Mouse (Mus musculus) heart, adult 2 months (tissue): Measurements from ENCODE around the gene Fau. TPM values are rescaled to one million over a fixed set of nuclear protein-coding genes. Genes with fewer than 3 reads are reported as not detected.

Experiments
- DNase-seq, 2 experiments: peaks; one replicate each; pipeline ENCODE4 v3.0.0; 2021
- H3K27ac ChIP-seq: fragments of 200-600 bp; 2 replicates; pipeline ENCODE4 v1.8.1; 2022
- H3K27me3 ChIP-seq: fragments of 200-500 bp; 2 replicates; pipeline ENCODE4 v1.6.1; 2012; ENCODE audit warnings: mild to moderate bottlenecking, low read length, inconsistent platforms, mixed read lengths; ENCODE audit not compliant: control insufficient read depth, insufficient read depth
- H3K36me3 ChIP-seq: fragments of 200-500 bp; 2 replicates; pipeline ENCODE4 v1.6.1; 2012; ENCODE audit warnings: low read length, inconsistent platforms; ENCODE audit not compliant: control insufficient read depth, insufficient read depth
- H3K4me1 ChIP-seq: fragments of 200-500 bp; 2 replicates; pipeline ENCODE4 v1.6.1; 2011; ENCODE audit warnings: low read length; ENCODE audit not compliant: control insufficient read depth, insufficient read depth
- H3K4me3 ChIP-seq: fragments of 200-600 bp; 2 replicates; pipeline ENCODE4 v1.8.1; 2022
- H3K79me2 ChIP-seq: fragments of 200-500 bp; replicated peaks from 2 replicates; pipeline ENCODE4 v1.6.1; 2012; ENCODE audit warnings: mild to moderate bottlenecking, inconsistent platforms, low read length, moderate library complexity, mixed read lengths; ENCODE audit not compliant: control insufficient read depth, insufficient read depth
- H3K9ac ChIP-seq: fragments of 200-500 bp; 2 replicates; pipeline ENCODE4 v1.6.1; 2012; ENCODE audit warnings: low read depth, mild to moderate bottlenecking, control low read depth, inconsistent platforms, low read length, mixed read lengths
- CTCF ChIP-seq: fragments of 200-600 bp; IDR thresholded peaks from 2 replicates; pipeline ENCODE4 v1.8.1; 2022; ENCODE audit warnings: antibody characterized with exemption, mild to moderate bottlenecking, moderate library complexity
- EP300 ChIP-seq: fragments of 200-500 bp; IDR thresholded peaks from 2 replicates; pipeline ENCODE4 v1.6.1; 2011; ENCODE audit warnings: low read depth, low read length, control low read depth; ENCODE audit not compliant: insufficient read depth
- POLR2A ChIP-seq: fragments of 200-500 bp; IDR thresholded peaks from 2 replicates; pipeline ENCODE4 v1.6.1; 2011; ENCODE audit warnings: mild to moderate bottlenecking, low read depth, low read length, control low read depth; ENCODE audit not compliant: insufficient read depth
- WGBS: fragments of 180-500 bp; shearing (Covaris S2); methylation state at CpG from one replicate; pipeline ENCODE4 v1.1.7; 2018; 5-methylcytosine and 5-hydroxymethylcytosine counted together
- intact Hi-C: fragments of 180-260 bp; cut with DNase I; formaldehyde crosslinking; loops from one replicate; pipeline ENCODE4 v1.15.1; 2025
- polyA plus RNA-seq: library from polyadenylated mRNA; depleted of rRNA; stranded (reverse); fragments of >200 nt; gene quantifications from 2 replicates; pipeline ENCODE4 v1.2.3, GENCODE M21; 2012
- total RNA-seq, 2 experiments: library from RNA; stranded (reverse); gene quantifications; 2 replicates each; pipeline ENCODE4 v1.2.3; 2021

The Fau gene
- total and polyA plus RNA-seq, 3 experiments, result 386 to 636 (median 550) TPM

DNA sequence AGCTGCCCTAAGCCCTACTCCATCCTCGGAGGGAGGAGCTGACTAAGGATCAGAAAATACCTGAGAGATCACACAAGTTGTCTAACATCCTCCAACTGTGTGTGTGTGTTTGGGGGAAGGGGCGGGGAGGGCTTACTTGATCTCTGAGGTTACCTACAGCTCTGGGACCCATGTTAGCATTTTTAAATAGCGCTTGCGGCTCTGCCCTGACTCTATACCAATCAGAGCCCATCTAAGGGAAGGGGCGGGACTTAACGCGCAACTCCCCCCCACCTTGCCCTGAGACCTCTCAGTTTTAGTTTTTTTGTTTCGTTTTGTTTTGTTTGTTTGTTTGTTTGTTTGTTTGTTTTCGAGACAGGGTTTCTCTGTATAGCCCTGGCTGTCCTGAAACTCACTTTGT lies 28.2 kb upstream of the Fau start:
- Histone ChIP-seq H3K27ac (no peak overlapping the region), H3K27me3 (no peaks in the 10 kb centered on the region), H3K4me3 (no peak overlapping the region), H3K4me1 (no peaks in the 10 kb centered on the region), H3K9ac (no peak overlapping the region), H3K79me2 (no peaks in the 10 kb centered on the region), H3K36me3 (no peaks in the 10 kb centered on the region)
- TF ChIP-seq EP300, result no peak
- no peak for TF ChIP-seq POLR2A
- TF ChIP-seq CTCF, result no peak
- WGBS, result 73% methylated on average over 9 of the region's 9 CpGs
- intact Hi-C loops, result no loop called here
- DNase-seq, result no peak

DNA sequence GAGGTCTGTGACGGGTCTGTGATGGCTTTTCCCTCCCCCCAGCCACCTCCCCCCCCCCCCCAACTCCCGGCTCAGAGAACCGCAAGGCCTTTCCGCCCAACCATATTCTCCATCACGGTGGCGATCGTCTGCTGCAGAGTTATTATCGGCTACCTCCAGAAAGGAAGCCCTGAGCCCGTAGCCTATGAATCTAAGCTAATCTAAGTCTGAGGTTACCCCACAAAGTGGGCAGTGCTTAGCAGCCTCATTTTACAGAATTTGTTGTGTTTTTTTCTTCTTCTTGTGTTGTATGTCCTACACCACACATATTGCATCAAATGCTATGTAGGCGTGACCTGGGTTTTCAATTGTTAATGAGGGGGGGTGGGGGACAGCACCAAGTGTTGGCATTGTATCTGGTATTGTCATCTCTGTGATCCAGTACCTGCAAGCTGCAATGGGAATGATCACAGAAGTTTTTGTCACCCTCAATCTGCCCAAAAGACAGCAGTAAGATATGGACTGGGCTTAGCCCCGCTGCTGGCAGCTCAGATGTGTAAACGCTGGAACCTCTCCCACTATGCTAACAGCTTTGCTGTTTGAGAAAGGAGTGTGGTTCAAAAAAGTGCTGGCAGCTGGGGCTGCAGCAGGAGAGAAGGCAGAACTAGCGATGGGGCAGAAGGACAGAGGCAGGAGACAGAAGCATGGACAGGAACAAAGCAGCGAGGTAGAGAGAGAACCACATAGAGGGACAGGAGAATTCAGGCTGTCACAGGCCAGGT lies 26.9 kb upstream of the Fau start:
- Histone ChIP-seq H3K36me3 (no peaks in the 10 kb centered on the region), H3K4me3 (no peak overlapping the region), H3K79me2 (no peaks in the 10 kb centered on the region), H3K27me3 (no peaks in the 10 kb centered on the region), H3K27ac (no peak overlapping the region), H3K4me1 (no peaks in the 10 kb centered on the region), H3K9ac (no peak overlapping the region)
- intact Hi-C loops, result no loop called here
- no peak for DNase-seq
- 65% methylated on average over 14 of the region's 14 CpGs for WGBS
- TF ChIP-seq CTCF (no peak), POLR2A (no peak)

DNA sequence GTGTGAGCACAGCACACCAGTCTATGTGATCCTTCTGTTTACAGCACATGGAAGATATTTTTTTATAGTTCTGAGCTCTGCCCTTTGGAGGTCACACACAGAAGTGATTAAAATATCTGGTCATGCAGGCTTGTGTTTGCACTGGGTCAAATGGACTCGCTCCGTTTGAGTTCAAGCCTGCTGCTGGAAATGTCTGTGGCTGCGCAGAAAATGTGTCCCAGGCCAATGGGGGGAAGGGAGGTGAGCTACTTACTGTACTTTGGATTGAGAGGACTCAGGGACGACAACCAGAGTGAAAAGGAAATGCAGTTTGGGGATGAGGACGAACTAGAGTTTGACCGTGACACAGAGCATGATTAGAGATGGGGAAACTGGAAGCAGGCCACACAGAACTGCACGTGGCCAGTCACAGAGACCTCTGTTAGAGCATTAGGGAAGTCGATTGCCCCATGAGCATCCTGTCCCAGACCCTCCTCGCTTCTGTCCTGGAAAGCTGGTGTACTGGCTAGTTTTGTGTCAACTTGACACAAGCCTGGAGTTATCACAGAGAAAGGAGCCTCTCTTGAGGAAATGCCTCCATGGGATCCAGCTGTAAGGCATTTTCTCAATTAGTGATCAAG lies 21.6 kb upstream of the Fau start:
- Histone ChIP-seq H3K4me3 (no peak overlapping the region), H3K79me2 (no peaks in the 10 kb centered on the region), H3K9ac (no peak overlapping the region), H3K36me3 (no peaks in the 10 kb centered on the region), H3K27ac (no peak overlapping the region), H3K27me3 (no peaks in the 10 kb centered on the region), H3K4me1 (no peaks in the 10 kb centered on the region)
- 41% methylated on average over 9 of the region's 9 CpGs for WGBS
- no peak for DNase-seq
- TF ChIP-seq POLR2A (no peak), EP300 (no peak), CTCF (no peak)
- intact Hi-C loops, result no loop called here

DNA sequence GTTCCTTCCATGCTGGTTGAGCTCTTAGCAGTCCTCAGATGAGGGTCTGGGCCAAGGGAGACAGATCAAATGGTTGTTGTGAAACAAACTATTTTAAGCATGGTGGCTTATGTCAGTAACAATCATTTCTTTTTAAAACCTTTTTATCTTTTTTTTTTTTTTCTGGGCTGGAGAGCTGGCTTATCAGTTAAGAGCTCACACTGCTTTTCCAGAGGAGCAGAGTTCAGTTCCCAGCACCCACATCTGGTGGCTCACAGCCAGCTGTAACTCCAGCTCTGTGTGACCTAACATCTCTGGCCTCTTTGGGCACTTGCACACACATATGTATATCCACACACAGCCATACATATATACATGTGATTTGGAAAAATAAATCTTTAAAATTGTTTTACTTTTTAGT lies 19.9 kb upstream of the Fau start:
- Histone ChIP-seq H3K79me2 (no peaks in the 10 kb centered on the region), H3K27ac (no peak overlapping the region), H3K4me1 (no peaks in the 10 kb centered on the region), H3K4me3 (no peak overlapping the region), H3K27me3 (no peaks in the 10 kb centered on the region), H3K36me3 (no peaks in the 10 kb centered on the region), H3K9ac (no peak overlapping the region)
- intact Hi-C loops, result no loop called here
- no peak for DNase-seq
- TF ChIP-seq EP300 (no peak), CTCF (no peak), POLR2A (no peak)

DNA sequence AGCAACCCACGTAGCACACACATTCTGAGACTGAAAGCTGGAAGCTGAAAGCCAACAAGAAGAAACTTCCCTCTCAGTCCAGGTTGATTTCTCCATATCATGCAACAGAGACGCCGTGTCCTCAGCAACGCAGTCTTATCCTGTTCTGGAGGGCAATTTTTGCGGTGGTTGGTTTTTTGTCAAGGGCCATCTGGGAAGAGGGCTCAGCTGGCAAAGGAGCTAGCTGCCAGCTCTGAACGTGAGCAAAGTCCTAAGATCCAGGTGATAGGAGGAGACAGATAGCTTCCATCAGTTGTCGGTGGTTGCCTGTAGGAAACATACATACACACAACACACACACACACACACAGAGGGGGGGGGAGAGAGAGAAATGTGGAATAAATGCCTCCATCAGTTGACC lies 19.3 kb upstream of the Fau start:
- intact Hi-C loops, result no loop called here
- H3K9ac ChIP-seq, result no peak overlapping the region
- no peaks in the 10 kb centered on the region for H3K36me3 ChIP-seq
- H3K4me1 ChIP-seq, result no peaks in the 10 kb centered on the region
- TF ChIP-seq POLR2A (no peak), EP300 (no peak), CTCF (no peak)
- WGBS, result 73% methylated on average over 7 of the region's 7 CpGs
- DNase-seq, result no peak
- no peaks in the 10 kb centered on the region for H3K27me3 ChIP-seq
- H3K4me3 ChIP-seq, result no peak overlapping the region
- H3K27ac ChIP-seq, result no peak overlapping the region
- no peaks in the 10 kb centered on the region for H3K79me2 ChIP-seq

DNA sequence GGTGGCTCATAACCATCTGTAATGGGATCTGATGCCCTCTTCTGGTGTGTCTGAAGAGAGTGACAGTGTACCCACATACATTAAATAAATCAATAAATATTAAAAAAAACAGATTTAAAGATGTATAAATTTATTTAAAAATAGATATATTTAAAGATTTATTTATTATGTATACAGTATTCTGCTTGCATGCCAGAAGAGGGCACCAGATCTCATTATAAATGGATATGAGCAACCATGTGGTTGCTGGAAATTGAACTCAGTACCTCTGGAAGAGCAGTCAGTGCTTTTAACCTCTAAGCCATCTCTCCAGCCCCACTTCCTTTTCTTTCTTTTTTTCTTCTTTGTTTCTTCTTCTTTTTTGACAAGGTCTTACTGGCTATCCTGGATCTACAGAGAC lies 17.6 kb upstream of the Fau start:
- Histone ChIP-seq H3K36me3 (no peaks in the 10 kb centered on the region), H3K9ac (no peak overlapping the region), H3K27ac (no peak overlapping the region), H3K27me3 (no peaks in the 10 kb centered on the region), H3K4me3 (no peak overlapping the region), H3K4me1 (no peaks in the 10 kb centered on the region), H3K79me2 (no peaks in the 10 kb centered on the region)
- intact Hi-C loops, result loop anchor here (10.0 kb wide), 1 partner anchor 85 kb away; the partner anchor contains the start of gene Snx15
- DNase-seq, result no peak
- peak; percentile 52 for TF ChIP-seq CTCF
- no peak for TF ChIP-seq POLR2A
